Mouse (Mus musculus) cerebellum, postnatal 36 days (tissue): ENCODE measurements around the gene Pirt.

Experiments
- DNase-seq, 2 experiments: peaks; one replicate each; pipeline ENCODE4 v3.0.0; 2021 to 2022; ENCODE audit warnings: mixed read lengths in 2 of 2

Gene Pirt

DNA sequence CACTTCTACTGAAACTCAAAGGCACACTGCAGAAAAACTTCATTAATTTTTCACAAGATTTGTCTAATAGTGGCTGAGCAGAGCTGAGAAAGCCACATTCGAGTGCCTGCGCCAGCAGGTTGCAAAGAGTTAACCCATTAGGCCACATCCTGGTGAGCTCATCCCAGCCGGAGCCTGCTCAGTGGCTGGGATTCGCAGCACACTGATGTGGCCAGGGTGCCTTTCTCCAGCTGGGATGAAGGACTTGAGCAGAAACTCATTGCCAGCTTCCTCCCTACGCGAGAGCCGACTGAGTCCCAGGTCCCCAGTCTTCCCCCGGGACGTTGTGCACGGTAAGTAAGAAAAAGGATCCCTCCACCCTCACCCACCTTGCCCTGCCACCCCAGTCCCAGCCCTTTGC is at the start of gene Pirt:
TSS of gene Pirt (plus strand) at position 171 of the 400 bp plus-strand sequence.
- DNase-seq: no peak

DNA sequence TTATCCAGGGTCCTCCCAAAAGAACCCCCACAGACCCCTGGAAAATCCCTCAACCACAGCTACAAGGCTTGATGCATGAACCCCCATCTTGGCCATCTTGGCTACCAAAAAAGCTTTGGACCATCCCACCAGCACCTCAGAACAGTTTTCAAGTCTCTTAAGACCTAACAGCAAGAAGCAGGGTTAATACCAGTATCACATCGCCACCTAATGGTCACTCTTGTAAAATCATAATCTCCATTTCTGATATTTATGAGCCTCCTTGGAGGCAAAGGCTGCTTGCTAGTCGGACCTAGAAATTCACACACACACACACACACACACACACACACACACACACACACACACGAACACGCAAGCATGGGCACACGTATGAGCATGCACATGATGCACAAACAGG is 40.1 kb upstream of the Pirt start:
- DNase-seq: peak in 1 of 2 experiments; percentile 14

DNA sequence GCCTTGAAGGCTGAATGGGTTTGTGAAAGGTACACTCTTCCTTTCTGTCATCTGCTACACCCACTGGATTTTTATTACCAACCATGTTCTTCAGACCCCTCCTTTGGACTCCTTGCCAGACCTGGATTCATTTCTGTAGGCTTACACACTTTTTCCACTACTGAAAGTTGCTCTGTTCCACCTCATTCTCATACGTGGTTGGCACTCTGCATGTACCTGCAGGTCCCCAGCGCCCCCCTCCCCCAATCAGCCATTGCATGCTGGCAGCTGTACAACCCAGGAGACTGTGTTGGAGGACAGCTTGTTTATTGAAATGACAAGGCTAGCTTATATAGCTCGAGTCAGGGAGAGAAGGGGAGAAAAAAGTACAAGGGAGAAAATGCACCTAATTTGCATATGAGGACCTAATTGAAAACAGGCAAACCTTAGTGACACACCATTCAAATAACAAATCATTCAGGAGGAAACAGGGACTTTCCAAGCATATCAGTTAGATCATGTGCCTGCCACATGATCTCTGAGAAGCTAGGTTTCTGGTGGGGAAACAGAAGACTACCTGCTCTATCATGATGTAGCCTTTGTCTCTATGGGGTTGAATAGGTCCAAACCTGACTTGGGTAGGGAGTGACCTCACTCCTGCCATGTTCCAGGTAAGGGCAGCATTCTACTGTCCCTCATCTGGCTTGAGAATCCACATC is 38.9 kb upstream of the Pirt start:
- DNase-seq: no peak

DNA sequence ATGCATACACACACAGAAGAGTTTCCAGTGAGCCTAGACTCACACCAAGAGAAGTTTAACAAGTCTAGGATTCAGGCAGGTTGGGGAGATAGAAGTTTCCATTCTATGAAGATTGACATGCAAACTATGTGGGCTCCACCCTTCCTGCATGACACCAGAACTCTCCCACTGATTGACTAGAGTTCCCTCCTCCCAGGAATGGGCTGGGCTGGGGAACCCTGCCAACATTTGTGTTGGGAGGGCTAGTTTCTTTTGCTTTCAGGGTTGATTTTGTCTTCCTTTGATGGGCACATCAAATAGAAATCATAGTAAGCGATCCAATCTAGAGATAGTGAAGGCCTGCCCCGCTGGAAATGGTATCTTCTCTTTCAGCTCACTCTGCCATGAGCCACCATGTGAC is 30.5 kb upstream of the Pirt start:
- DNase-seq: no peak

DNA sequence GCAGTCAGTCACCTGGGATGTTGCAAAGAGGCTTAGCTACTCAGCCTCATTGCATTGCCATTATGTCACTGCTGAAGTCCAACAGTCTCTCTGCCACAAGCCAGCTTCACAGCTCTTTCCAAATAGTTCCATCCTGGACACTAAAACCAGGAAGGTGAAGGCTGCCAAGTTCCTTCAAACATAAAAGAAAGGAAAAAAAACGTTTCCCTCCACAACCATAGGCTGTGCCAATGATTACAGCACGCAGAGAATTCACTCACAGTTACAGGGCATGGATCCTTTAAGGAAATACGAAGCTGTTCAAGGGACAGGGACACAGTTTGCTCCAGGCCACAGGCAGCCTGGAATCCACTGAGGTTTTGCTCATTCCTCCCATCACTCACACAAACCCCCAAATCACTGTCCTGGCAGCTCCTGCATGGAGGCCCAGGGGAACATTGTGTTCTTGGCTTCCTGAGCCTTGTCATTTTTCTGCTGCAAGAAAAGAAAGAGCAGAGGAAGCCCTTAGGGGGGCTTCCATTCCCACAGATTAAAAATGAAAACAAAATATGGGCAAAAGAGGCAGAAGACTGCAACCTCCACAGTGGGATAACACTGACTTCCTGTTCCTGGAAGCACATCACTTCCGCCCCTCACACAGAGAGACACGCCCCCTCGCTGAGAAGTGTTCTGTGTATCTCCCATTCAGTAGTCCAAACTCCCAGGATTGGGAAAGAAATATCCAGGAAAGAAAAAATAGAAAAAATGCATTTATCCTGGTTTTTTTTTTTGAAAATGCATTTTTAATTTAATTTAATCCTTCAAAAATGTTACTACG is 29.3 kb upstream of the Pirt start:
- peak in 1 of 2 experiments; percentile 2 for DNase-seq

DNA sequence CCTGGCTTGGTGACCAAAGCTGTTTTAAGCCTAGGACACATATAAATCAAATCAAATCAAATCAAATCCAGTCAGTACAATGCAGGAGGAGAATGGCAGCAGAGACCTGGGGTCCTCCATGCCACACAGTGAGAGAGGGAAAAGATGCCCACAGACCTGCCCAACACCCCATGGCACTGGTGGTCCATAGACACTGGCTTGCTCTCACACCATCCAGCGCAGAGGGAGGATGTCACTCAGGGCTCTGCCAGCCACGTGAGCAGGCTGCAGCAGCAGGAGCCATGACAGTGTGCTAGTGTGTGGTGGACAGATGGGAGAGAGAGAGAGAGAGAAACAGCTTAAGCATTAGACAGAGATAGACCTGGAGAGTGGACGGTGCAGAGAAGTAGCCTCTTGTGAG is 19.2 kb upstream of the Pirt start:
- no peak for DNase-seq

DNA sequence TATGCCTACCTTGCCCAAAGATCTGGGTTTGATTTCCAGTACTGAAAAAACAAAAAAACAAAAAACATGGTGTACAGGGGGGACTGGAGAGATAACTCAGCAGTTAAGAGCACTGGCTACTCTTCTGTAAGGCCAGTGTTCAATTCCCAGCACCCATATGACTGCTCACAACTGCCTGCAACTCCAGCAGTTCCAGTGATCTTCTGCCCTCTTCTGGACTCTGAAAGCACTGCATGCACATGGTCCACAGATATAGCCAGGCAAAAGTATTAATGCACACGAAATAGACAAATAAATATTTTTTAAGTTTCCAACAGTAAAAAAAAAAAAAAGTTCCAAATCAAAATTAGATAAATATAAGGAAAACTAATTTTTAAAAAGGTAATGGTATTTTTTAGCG is 13.0 kb upstream of the Pirt start:
- DNase-seq: no peak

DNA sequence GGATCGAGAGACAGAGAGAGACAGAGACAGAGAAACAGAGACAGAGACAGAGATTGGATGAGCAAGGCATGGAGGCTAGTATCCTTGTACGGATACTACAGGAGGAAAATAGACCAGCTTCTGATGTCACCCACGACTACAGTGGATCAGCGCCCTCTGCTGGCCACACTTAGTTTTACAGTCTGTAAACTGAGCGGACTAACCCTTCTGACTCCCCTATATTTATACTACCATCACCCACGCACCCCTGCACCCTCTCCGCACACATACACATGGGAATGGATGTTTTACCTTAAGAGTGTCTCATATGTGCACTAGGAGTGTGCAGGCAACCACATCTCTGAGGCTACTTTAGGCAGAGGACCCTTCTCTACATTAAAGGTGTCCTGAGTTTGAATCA is 12.4 kb upstream of the Pirt start:
- DNase-seq: peak; percentile 64 to 74

DNA sequence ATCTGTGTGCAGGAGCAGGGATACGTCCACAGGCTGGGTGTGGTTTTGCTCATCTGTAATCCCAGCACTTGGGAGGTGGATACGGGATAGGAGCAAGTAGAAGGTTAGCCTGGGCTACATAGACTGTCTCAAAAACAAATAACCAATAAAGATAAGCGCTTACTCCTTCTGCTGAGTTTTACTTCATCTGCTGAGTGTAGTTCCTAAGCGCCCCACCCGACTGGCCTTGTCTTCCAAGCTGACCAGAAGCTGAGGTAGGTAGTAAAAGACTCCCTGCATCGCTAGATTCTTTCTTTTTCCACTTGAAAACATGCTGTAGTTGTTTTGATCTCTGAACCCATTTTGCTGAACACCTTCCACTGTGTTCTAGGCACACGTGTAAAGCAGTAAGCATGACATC is 9.0 kb upstream of the Pirt start:
- no peak for DNase-seq

DNA sequence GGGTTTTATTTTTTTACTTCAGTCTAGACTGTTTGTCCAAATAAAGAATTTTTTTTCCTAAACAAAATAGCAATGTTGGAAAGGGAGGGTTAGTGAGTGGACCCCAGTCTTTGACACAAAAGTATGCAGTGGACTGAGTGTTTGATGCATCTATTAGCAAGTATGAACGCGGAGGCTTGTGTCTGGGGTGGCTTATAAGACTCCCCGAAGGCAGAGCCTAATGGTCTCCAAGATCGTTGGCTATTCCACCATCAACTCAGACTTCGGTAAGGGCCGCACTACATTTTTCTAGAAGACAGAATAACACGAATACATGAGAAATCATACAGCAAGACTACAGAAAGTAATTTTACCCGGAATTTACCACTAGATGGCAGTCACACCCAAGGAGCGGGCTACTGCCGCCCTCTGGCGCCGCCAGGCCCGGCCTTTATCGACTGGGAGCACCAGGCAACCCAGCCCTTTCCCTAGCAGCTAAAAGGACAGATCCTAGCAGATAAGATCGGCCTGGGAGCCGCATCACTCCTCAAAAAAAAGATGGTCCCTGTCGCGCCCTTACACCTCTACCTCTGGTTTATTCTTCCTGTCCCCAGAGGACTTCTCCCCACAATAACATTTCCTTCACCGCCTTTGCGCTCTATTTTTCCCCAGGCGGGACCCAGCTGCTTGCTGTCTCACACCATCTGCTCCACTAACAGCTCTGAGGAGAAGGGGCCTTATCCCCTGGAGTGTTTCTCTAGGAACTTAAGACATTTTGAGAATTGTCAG is 6.0 kb upstream of the Pirt start:
- peak; percentile 73 to 77 for DNase-seq

DNA sequence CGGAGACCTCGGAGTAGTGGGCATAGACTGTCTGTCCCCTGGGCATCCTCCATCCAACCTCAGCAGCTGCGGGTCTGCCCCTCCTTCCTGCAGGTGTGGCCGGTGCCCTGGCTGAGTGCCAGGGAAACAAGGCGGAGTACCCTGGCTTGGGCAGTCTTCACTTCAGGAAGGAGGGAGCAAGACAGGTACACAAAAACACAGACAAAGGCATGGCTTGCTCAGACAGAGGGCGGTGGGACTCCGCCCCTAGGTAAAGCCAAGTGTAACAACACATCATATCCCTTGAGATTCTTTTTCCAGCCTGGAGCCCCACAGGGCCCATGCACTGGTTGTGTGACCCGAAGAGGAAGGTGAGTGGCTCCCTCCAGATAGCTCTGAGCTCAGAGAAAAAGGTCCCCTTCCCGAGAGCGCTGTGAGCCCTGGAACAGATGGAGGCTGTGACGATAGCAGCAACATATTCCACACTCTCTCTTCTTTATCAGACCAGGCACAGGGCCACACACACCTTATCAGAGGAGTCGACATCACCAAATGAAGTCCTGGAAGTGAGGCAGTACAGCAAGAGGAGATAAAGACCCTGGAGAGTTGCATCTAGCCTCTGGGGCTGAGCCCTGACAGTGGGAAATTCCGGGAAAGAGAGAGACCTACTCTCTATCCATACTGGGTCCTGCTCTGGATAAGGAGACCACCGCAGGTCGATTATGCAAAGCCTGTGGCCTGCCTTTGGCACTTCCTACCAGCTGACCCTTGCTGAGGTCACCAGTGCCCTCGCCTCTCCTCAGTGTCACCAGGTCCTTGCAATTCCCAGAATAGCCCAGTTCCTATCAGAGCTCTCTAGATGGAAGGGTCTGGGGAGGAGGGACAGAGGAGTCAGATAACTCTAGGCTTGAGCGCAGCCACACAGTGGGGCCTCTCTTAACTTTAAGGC is 1.0 kb downstream of the Pirt start:
- no peak for DNase-seq

DNA sequence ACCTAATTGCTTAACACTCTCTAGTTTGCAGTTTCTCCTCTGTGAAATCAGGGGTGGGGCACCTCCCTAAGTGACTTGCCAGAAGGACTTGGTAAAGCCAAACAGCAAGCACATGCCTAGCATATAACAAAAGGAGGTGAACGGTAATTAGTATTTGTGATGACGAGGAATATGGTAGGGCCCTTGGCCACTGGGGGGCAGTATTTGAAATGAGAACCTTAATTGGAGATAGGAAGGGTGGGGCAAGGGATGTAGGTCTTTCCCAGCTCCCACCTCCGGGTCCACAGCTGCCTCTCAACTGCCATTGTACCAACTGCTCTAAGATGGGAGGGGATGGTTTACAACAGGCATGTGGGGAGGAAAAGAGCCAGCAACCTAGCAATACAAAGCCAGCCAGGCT is 2.5 kb downstream of the Pirt start:
- peak; percentile 45 to 54 for DNase-seq

DNA sequence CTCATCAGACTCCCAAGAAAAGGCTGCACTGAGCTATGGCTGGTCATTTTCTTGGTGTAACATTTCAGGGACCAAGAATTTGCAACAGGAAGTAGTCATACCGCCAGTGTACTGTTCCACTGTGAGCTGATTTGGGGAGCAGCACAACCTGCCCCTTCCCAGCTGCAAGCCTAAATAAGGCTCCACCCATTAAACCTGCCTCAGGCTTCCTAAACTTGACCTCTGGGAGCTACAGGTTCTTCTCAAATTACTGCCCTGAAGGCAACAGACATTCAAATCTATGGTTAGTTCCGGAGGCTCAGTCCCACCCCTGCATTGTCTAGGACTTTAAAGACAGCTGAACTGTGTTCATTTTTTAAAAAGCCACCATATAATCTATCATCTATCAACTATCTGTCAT is 8.2 kb downstream of the Pirt start:
- DNase-seq: no peak

DNA sequence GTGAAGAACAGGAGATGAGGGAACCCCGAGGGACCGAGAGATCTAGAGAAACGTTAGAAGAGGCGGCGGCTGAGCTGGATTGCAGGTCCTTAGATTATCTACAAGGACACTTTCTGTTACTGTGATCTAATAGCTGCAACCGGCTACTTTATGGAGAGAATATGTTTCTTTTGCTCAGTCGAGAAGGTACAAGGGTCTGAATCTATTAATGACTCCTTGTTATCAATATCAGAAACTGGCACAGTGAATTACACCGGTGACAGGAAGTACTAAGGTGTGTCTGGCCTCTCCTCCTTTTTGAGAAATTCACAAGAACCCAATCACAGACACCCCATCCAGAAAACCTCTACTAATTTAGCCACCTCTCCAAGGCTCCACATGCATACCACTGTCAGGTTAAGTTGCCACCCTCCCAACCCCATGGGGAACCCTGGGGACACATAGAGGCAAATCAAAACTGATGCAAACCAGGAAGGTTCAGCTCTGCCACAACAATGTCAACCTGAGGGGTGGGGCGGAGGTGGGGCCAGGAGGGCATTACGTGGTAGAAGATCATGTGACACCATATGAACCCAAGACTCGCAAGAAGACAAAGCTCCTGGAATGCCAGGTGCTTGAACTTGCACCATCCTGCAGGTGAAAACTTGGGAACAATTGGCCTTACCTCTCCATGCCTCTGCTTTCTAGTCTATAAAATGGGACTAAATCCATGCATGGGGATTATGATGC is 12.5 kb downstream of the Pirt start:
- no peak for DNase-seq

DNA sequence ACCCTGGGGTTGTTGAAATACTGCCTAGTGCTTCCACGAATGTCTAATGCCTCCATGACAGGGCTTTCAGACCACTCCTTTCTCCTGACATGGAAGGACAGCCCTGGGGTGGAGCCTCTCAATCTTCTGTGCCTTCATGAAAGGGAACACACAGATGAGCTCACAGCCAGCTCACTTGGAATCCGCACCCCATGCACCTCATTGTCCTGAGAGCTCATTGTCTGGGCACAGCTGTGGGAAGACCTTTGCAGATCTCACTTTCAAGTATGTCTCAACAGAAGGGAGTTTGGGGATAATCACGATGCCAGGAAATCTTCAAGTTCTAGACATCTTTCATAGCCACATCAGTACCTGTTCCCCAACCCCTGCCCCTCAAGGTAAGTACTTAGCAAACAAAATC is 16.5 kb downstream of the Pirt start:
- DNase-seq: no peak

DNA sequence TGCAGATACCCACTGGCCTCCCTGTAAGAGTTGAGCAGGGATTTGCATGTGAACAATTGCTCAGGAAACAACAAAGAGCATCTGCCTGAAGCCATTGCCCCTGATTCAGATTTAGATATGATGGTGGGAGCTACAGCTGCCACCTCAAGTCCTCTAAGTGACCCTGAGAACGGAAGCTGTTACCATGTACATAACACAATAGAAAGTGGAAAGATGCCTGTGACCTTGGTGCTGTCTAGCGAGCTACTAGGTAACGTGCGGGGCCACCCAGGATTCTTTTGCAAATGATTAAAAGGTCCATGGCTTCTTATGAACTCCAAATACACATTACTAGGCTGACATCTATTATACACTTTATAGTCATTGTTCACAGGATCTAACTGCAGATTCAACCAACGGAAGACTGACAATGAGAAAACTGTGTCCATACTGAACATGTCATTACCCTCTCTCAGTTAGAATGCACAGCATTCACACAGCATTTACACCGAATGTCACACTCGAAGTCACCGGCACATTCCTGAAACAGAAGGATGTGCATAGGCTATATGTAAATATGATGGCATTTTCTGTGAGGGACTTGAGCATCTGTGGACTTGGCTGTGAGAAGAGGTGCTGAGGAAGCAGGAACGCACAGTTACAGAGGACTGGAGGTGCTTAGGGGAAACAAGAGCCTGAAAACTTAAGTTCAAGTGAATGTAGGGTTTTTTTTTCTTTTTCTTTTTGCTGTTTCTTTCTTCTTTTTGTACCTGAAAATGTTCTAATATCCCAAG is 21.2 kb downstream of the Pirt start:
- DNase-seq: no peak

DNA sequence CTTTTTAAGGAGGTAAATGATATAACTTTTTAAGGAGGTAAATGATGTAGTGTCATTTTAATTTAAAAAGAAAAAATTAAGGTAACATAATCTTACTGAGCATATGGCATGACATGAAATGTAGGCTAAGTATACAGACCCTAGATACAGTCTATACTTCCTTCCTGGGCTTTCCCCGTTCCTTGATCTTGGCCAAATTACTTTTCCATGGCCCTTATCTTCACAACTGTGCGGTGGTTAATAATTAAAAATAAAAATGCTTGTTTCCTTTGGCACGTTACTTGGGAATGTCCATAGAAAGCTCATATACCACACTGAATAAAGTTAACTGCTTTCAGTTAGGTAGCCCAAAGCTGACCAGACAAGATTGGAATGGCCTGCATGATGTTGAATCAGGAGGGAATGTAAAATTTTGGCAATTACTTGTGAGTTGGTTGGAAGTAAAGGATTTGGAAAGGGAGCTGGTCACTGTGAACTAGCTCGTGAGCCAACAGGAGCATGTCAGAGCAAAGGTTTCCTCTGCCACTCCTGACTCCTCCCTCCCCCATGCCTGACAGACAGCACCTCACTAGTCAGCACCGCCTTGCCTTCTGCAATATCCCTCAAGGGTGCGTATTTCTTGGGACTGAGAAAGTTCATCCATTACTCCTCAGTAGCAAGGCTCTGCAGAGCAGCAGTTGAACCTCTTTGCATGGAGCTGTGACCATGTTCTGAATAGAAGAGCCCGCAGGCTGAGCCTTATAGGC is 22.8 kb downstream of the Pirt start:
- DNase-seq: no peak

DNA sequence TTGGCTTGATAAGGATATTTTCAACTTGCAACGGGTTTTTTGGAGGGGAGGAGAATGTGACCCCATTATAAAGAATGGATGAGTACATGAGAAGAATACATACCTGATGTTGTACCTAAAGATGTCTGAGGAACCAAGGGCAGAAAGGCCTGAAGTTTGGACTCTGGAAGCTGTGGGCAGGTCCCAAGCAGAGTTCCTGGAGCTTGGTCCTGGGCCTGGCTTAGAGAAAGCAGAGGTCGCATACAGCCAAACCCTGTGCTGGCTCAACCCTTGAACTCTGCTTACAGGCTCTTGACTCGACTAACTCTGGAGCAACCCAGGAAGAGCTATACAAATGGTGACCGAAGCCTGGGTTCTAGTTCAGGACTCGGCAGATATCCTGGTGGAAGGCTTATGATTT is 30.2 kb downstream of the Pirt start:
- DNase-seq: no peak

DNA sequence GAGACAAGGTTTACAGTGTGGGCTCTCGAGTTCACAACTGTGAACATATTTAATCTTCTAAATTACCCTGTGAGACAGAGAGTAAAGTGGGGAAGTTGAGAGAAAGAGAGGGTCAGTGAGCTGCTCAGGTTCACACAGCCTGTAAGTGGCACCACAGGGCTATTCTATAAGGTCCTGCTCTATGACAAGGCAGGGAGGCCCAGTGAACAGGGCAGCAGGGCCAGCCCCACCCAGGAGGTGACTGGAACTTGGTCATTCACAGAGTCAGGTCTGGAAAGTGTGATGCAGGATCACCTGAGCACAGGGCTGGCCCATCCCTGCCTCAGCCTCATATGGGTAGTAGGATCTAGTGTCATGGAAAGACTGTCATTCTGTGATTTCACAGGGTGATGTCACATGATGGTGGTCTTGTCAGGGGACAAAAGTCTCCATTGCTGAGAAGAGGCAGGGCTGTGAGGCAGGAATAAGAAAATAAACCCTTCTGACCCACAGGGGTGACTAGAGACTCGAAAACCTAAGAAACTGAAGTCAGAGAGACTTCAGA is 33.5 kb downstream of the Pirt start:
- no peak for DNase-seq

DNA sequence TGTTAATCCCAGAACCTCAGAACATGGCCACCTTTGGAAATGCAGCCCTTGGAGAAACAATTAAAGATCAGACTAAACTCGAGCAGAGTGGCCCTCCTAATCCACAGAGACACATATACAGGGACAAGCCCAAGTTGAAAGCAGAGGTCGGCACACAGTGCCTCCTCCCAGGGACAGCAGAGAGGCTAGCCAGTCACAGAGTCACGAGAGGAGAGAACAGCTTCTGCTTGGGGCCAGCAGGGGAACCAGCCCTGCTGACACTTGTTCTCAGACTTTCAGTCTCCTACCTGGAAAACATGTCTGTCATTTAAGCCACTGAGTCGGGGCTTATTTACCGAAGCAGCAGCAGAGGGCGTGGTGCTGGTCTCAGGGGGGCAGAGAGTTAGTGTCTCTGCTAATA is 34.7 kb downstream of the Pirt start:
- no peak for DNase-seq
